Mouse (Mus musculus): ENCODE data around the gene Krtap5-5. TPM values are rescaled to one million over a fixed set of nuclear protein-coding genes. Genes with fewer than 3 reads are reported as not detected.
"Not testable (repeated sequence)": the region's sequence is repeated elsewhere in the genome, so short reads cannot be mapped to it uniquely, and the experiment has no call there.

Gene Krtap5-5
- total RNA-seq (2021) = not detected
- long read RNA-seq, experiment 1 = 0 reads
- long read RNA-seq, experiment 2 = 0 reads

GRCm38 (mm10) chr7:142229871-142230270 lies at the start of gene Krtap5-5:
TSS of gene Krtap5-5 (minus strand) at chr7:142229971.
- intact Hi-C loops (cut with DNase I); DNase-seq: not testable (repeated sequence)

GRCm38 (mm10) chr7:142279291-142279690 lies 49.5 kb upstream of the Krtap5-5 start:
- intact Hi-C loops (cut with DNase I); DNase-seq: not testable (repeated sequence)

GRCm38 (mm10) chr7:142278183-142278582 lies 48.4 kb upstream of the Krtap5-5 start:
- peak; percentile 37 to 58 for DNase-seq
- intact Hi-C loops (cut with DNase I) = not testable (repeated sequence)

- intact Hi-C loops (cut with DNase I) = not testable (repeated sequence)
Measured at GRCm38 (mm10) chr7:142274263-142274662, 44.5 kb upstream of the Krtap5-5 start, which contains the start of gene Gm4559. TSS of gene Gm4559 (minus strand) at chr7:142274363.

GRCm38 (mm10) chr7:142258254-142258653 lies 28.5 kb upstream of the Krtap5-5 start, which contains the start of gene Gm2431:
TSS of gene Gm2431 (minus strand) at chr7:142258354.
- DNase-seq; intact Hi-C loops (cut with DNase I): not testable (repeated sequence)

More at GRCm38 (mm10) chr7:142274263-142274662, 44.5 kb upstream of the Krtap5-5 start, which contains the start of gene Gm4559:
- DNase-seq = not testable (repeated sequence)

GRCm38 (mm10) chr7:142255517-142255916 lies 25.7 kb upstream of the Krtap5-5 start:
- no peak for DNase-seq
- intact Hi-C loops (cut with DNase I) = no loop called here

GRCm38 (mm10) chr7:142249824-142250223 lies 20.1 kb upstream of the Krtap5-5 start:
- intact Hi-C loops (cut with DNase I) = loop anchor here (1.0 kb wide), 1 partner anchor 104 kb away; no protein-coding TSS in a partner anchor
- no peak for DNase-seq

- intact Hi-C loops (cut with DNase I) = no loop called here
- DNase-seq = no peak
Measured at GRCm38 (mm10) chr7:142240978-142241377, 11.2 kb upstream of the Krtap5-5 start, which contains the start of gene Gm40460. TSS of gene Gm40460 (minus strand) at chr7:142241078.

- intact Hi-C loops (cut with DNase I) = no loop called here
- DNase-seq = no peak
Measured at GRCm38 (mm10) chr7:142231540-142231939, 1.8 kb upstream of the Krtap5-5 start.

GRCm38 (mm10) chr7:142224518-142224917 lies 5.3 kb downstream of the Krtap5-5 start:
- intact Hi-C loops (cut with DNase I) = no loop called here
- DNase-seq = no peak

- DNase-seq; intact Hi-C loops (cut with DNase I): not testable (repeated sequence)
Measured at GRCm38 (mm10) chr7:142212136-142212535, 17.6 kb downstream of the Krtap5-5 start.

- intact Hi-C loops (cut with DNase I) = no loop called here
- no peak for DNase-seq
Measured at GRCm38 (mm10) chr7:142211559-142211958, 18.2 kb downstream of the Krtap5-5 start, which contains the start of gene Gm7579. TSS of gene Gm7579 (plus strand) at chr7:142211859.

GRCm38 (mm10) chr7:142206891-142207290 lies 22.9 kb downstream of the Krtap5-5 start:
- intact Hi-C loops (cut with DNase I); DNase-seq: not testable (repeated sequence)

GRCm38 (mm10) chr7:142205488-142205887 lies 24.3 kb downstream of the Krtap5-5 start:
- DNase-seq = no peak
- intact Hi-C loops (cut with DNase I) = no loop called here

- intact Hi-C loops (cut with DNase I) = no loop called here
- DNase-seq = no peak
Measured at GRCm38 (mm10) chr7:142201064-142201463, 28.7 kb downstream of the Krtap5-5 start, which contains the start of gene Krtap5-3. TSS of gene Krtap5-3 (plus strand) at chr7:142201364.

GRCm38 (mm10) chr7:142198748-142199147 lies 31.0 kb downstream of the Krtap5-5 start:
- no peak for DNase-seq
- intact Hi-C loops (cut with DNase I) = no loop called here

GRCm38 (mm10) chr7:142190289-142190688 lies 39.5 kb downstream of the Krtap5-5 start, which contains the start of gene Gm10153:
TSS of gene Gm10153 (minus strand) at chr7:142190389.
- DNase-seq = no peak
- intact Hi-C loops (cut with DNase I) = no loop called here

- DNase-seq = no peak
- intact Hi-C loops (cut with DNase I) = no loop called here
Measured at GRCm38 (mm10) chr7:142188156-142188555, 41.6 kb downstream of the Krtap5-5 start.

- intact Hi-C loops (cut with DNase I) = no loop called here
- no peak for DNase-seq
Measured at GRCm38 (mm10) chr7:142181021-142181420, 48.8 kb downstream of the Krtap5-5 start.

Measured in gastrocnemius, postnatal 36 days (tissue).